Mouse (Mus musculus) bone marrow, adult 2 months (tissue): ENCODE measurements around the gene Lypd6.

Experiments
- CTCF ChIP-seq: fragments of 200-500 bp; IDR thresholded peaks from 2 replicates; pipeline ENCODE4 v1.5.1; 2011; ENCODE audit warnings: low read length, control low read depth; ENCODE audit not compliant: control insufficient read depth, insufficient read depth
- POLR2A ChIP-seq: fragments of 200-500 bp; IDR thresholded peaks from 2 replicates; pipeline ENCODE4 v1.6.1; 2011; ENCODE audit warnings: low read depth, mild to moderate bottlenecking, control low read depth, low read length, borderline replicate concordance; ENCODE audit not compliant: control insufficient read depth

GRCm38 (mm10) chr2:50028930-50029329, 37.3 kb upstream of the Lypd6 start:
- TF ChIP-seq POLR2A (no peak), CTCF (no peak)
